Comparison of ENCODE assay signal across 20 mouse cellular contexts in genomic region chr5:74661734-74662560, GRCm38 (mm10). TPM values are rescaled to one million over a fixed set of nuclear protein-coding genes. Genes with fewer than 3 reads are reported as not detected.
DNase-seq lines count a peak whose midpoint lies in the region; ATAC-seq and TF ChIP-seq lines count a peak whose summit lies in the region.
"Had no signal": no experiment of that assay in that cellular context is flagged by ENCODE, and none has a peak within 500 bp of the region (broad histone marks: within the 10 kb centered on the region; RNA-seq: fewer than 3 reads in every experiment).

No protein-coding gene starts in this region.

- peak; percentile 62 to 71 for DNase-seq in cerebellum, postnatal 14 days
- DNase-seq in cerebellum, adult 11-12 months, result no peak
- DNase-seq in kidney, postnatal 0 days (ENCODE audit: low spot score), result peak; percentile 74
- DNase-seq in 3T3-L1 (ENCODE audit: low read depth, low spot score), result peak; percentile 45
- DNase-seq in T-cell, adult 2 months (ENCODE audit: low spot score), result no peak
- DNase-seq: adrenal gland, adult 2 months; B cell, adult 2 months; heart, postnatal 36 days; left cerebral cortex, postnatal 4 days; liver, postnatal 0 days; right cerebral cortex, postnatal 25 days; thymus, adult 18-20 months; thymus, postnatal 4 days had no signal

- no peaks in the 10 kb centered on the region for H3K27me3 ChIP-seq in kidney, postnatal 0 days (ENCODE audit: insufficient read depth, low read length)
- no peaks in the 10 kb centered on the region for H3K27me3 ChIP-seq in kidney, embryonic 16.5 days (ENCODE audit: insufficient read depth, low read length)
- H3K27me3 ChIP-seq: embryonic facial prominence, embryonic 15.5 days; forebrain, embryonic 12.5 days; stomach, embryonic 15.5 days had no signal

- no peak for ATAC-seq in kidney, postnatal 0 days (replicated peaks; ENCODE audit: low FRiP score, low read depth)
- no peak for ATAC-seq in kidney, embryonic 16.5 days (ENCODE audit: low FRiP score, low TSS enrichment)
- ATAC-seq: liver, postnatal 0 days; midbrain, embryonic 16.5 days had no signal

- peaks cover 6% of the 10 kb centered on the region; the same call in 1 of the 2 replicates for H3K4me1 ChIP-seq in kidney, postnatal 0 days (replicated peaks; ENCODE audit: insufficient read depth, low read length)
- H3K4me1 ChIP-seq in kidney, embryonic 16.5 days (ENCODE audit: insufficient read depth, low read length), result peaks cover 7% of the 10 kb centered on the region; the same call in 1 of the 2 replicates
- H3K4me1 ChIP-seq in brown adipose tissue, adult 24 weeks (ENCODE audit: control insufficient read depth, insufficient read depth, insufficient read length, low read length), result peaks cover 17% of the 10 kb centered on the region
- H3K4me1 ChIP-seq: forebrain, embryonic 12.5 days had no signal

- no peak overlapping the region for H3K4me2 ChIP-seq in kidney, postnatal 0 days (ENCODE audit: low read length)
- no peak overlapping the region for H3K4me2 ChIP-seq in kidney, embryonic 16.5 days (replicated peaks; ENCODE audit: low read depth, low read length)
- H3K4me2 ChIP-seq: embryonic facial prominence, embryonic 15.5 days; forebrain, embryonic 12.5 days; hindbrain, embryonic 14.5 days; stomach, embryonic 15.5 days had no signal

- no peak overlapping the region for H3K9ac ChIP-seq in kidney, postnatal 0 days (ENCODE audit: low read depth, low read length)
- no peak overlapping the region for H3K9ac ChIP-seq in kidney, embryonic 16.5 days (replicated peaks; ENCODE audit: low read length)
- H3K9ac ChIP-seq: embryonic facial prominence, embryonic 15.5 days; forebrain, embryonic 12.5 days; hindbrain, embryonic 14.5 days; liver, postnatal 0 days; stomach, embryonic 15.5 days had no signal

- TF ChIP-seq CTCF in kidney, postnatal 0 days (IDR thresholded peaks at IDR 0.05; ENCODE audit: low read depth), result no peak

- WGBS in kidney, postnatal 0 days, result 49% methylated on average over 4 of the region's 4 CpGs
- 40% methylated on average over 4 of the region's 4 CpGs for WGBS in kidney, embryonic 16.5 days

- H3K27ac ChIP-seq in kidney, postnatal 0 days, result no peak overlapping the region
- H3K27ac ChIP-seq in kidney, embryonic 16.5 days (ENCODE audit: low read length), result no peak overlapping the region
- H3K27ac ChIP-seq in brown adipose tissue, adult 24 weeks (replicated peaks; ENCODE audit: low read depth, low read length), result peak overlapping the region; percentile 60
- H3K27ac ChIP-seq: embryonic facial prominence, embryonic 15.5 days; forebrain, embryonic 12.5 days; hindbrain, embryonic 14.5 days; stomach, embryonic 15.5 days had no signal

- no peaks in the 10 kb centered on the region for H3K9me3 ChIP-seq in kidney, postnatal 0 days (replicated peaks; ENCODE audit: low read length)
- no peaks in the 10 kb centered on the region for H3K9me3 ChIP-seq in kidney, embryonic 16.5 days (ENCODE audit: low read length)
- H3K9me3 ChIP-seq: embryonic facial prominence, embryonic 15.5 days; forebrain, embryonic 12.5 days; stomach, embryonic 15.5 days had no signal

- H3K36me3 ChIP-seq in kidney, postnatal 0 days (ENCODE audit: insufficient read depth, low read length), result no peaks in the 10 kb centered on the region
- no peaks in the 10 kb centered on the region for H3K36me3 ChIP-seq in kidney, embryonic 16.5 days (ENCODE audit: insufficient read depth, low read length)
- H3K36me3 ChIP-seq: embryonic facial prominence, embryonic 15.5 days; forebrain, embryonic 12.5 days; stomach, embryonic 15.5 days had no signal

- no peak overlapping the region for H3K4me3 ChIP-seq in kidney, postnatal 0 days (replicated peaks; ENCODE audit: low read depth, low read length)
- no peak overlapping the region for H3K4me3 ChIP-seq in kidney, embryonic 16.5 days (ENCODE audit: low read length)
- no peak overlapping the region for H3K4me3 ChIP-seq in brown adipose tissue, adult 24 weeks (ENCODE audit: insufficient read depth, low read depth, low read length)
- H3K4me3 ChIP-seq: embryonic facial prominence, embryonic 15.5 days; forebrain, embryonic 12.5 days; stomach, embryonic 15.5 days had no signal

RNA-seq across cellular contexts. Expression of gene Lnx1, which starts 40.8 kb away (rescaled TPM):
- 3.5 and 3.9 TPM in 2 replicates for polyA plus RNA-seq in kidney, postnatal 0 days (2015; fragmentation: Nextera tagmentation; extraction: Ambion mirVana)
- 2.5 and 3.2 TPM in 2 replicates for polyA plus RNA-seq in kidney, embryonic 16.5 days (2015; fragmentation: Nextera tagmentation; extraction: Ambion mirVana)
- polyA plus RNA-seq in brown adipose tissue, adult 24 weeks (2012; ENCODE audit: insufficient read depth, insufficient read length, missing spikeins), result 1.7 and 3.1 TPM in 2 replicates

Comparison
In these comparisons a context has a peak if more than half of its experiments do, and no peak if none do; other contexts are left out.
1. DNase-seq: peak in cerebellum, postnatal 14 days (2 of 2), kidney, postnatal 0 days (single experiment) and 3T3-L1 (single experiment); none in cerebellum, adult 11-12 months (single experiment) and T-cell, adult 2 months (single experiment).